Mouse (Mus musculus) neutrophil, adult 5-6 weeks (primary cell): Measurements from ENCODE around the gene Smyd3. TPM values are rescaled to one million over a fixed set of nuclear protein-coding genes. Genes with fewer than 3 reads are reported as not detected.
A peak's percentile ranks its signal among the peaks of the same experiment; 100 is the strongest.

ENCODE experiments used
- ATAC-seq: fragments of 151-379, 151-347 bp; 2 replicates; pipeline ENCODE4 v1.8.0; 2017; ENCODE audit warnings: mild to moderate bottlenecking, moderate TSS enrichment; ENCODE audit not compliant: insufficient number of reproducible peaks, poor library complexity, low FRiP score, severe bottlenecking; ENCODE audit errors: extremely low read depth
- total RNA-seq: library from RNA; stranded (forward); fragments of 200-1000 nt; gene quantifications from 2 replicates; pipeline ENCODE4 v1.2.3, GENCODE M21; 2017

The Smyd3 gene
- 24.8 and 25.5 TPM in 2 replicates for total RNA-seq

DNA sequence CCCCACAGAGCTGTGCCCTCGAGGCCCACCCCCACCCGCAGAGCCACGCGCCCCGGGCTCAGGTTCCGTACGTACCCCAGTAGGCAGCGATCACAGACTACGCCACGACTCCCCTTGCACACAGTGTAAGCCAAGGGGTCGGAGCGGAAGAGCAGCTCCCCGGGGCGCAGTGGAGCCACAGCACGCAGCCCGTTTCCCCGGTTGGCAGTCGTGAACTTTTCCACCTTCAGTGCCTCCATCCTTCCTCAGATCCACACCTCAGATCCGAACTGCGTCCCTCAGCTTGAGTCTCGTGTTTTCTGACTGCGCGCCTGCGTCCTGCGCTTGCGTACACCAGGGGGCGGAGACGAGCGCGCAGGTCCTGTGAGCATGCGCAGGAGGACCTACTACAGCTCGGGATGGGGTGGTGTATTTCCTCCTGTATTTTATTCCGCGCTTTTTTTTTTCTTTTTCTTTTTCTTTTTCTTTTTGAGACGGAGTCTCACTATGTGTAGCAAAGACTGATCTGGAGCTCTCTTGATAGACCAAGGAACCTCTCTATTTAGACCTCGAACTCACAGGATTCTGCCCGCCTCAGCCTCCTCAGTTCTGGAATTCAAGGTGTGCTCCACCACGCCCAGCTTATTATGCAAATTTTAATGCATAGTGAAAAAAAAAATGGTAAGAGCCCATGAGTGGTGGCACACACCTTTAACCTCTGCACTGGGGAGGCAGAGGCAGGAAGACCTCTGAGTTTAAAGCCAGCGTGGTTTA is at the start of gene Smyd3:
Smyd3 (minus strand) TSS at position 329 of the 753 bp plus-strand sequence.
- ATAC-seq = peak; percentile 91

DNA sequence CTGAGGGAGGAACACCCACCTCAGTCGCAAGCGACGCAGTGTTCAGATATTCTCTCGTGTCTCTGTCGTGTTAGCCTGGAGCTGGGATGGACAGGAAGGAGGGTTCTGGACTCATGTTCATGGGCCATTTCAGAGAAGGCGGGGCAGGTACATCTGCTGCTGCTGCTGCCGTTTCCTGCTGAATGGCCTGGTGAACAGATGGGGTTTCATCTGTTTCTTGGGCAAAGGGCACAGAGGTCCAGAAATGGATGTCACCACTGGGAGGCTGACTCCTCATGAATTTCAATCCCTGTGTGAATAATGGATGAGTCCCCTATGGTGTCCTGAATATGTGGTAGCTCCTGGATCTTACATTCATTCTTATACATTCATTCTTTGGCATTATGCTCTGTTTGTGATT is 49.7 kb upstream of the Smyd3 start:
- no peak for ATAC-seq

DNA sequence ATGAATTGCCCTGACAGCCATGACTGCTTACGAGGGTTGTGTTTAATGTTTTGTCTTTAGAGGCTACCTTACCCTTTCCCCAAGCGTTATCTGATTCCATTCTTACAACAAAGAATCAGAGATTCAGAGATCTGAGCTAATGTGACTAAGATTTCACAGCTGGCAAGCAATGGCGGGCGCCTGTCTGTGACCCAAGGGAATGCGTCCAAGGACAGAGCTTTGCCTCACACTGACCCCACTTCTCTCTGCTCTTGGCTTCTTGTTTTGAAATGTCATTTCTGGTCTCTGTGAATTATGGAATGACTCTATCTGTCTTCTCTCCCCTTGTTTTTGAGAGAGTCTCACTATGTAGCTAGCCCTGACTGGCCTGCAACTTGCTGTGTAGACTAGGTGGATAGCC is 46.1 kb upstream of the Smyd3 start:
- no peak for ATAC-seq

DNA sequence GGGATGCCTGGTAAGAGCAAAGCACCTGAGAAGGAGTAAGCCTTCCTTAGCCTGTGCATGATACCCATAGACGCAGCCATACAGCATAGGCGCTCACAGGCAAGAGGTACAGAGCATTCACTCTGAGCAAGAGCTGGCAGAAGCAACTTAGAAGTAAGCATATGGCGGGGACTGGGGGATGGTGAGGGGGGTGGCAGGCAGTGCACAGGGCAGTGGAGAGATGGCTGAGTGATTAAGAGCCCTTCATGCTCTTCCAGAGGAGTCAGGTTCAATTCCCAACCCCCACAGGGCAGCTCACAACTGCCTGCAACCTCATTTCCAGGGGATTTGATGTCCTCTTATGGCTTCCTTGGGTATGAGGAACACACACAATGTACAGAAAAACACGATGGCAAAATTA is 45.4 kb upstream of the Smyd3 start:
- no peak for ATAC-seq

DNA sequence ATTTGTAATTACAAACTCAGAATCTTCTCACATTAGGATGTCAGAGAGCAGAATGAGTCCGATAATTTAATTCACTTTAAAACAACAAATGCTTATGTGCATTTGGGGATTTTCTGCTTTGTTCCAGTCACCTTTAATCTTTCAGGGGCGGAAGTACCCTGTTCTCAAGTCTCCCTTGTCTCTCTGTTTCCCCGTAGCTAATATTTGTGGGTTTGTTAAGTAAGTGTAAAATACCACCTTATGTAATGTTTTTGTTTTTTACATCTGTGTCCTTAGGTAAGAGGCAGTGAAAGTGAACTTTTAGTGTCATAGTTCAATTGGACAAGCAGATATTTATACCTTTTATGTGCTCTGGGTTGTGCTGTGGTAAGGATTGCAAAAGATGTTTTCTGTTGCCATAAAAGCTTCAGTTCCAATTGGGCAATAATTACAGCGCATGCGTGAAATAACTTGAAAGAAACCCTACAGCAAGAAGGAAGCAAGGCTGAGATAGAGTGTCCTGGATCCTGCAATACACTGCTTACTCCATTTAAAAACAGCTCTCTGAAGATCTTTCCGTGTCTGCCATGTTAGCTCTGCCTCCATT is 43.1 kb upstream of the Smyd3 start:
- ATAC-seq = peak; percentile 54

DNA sequence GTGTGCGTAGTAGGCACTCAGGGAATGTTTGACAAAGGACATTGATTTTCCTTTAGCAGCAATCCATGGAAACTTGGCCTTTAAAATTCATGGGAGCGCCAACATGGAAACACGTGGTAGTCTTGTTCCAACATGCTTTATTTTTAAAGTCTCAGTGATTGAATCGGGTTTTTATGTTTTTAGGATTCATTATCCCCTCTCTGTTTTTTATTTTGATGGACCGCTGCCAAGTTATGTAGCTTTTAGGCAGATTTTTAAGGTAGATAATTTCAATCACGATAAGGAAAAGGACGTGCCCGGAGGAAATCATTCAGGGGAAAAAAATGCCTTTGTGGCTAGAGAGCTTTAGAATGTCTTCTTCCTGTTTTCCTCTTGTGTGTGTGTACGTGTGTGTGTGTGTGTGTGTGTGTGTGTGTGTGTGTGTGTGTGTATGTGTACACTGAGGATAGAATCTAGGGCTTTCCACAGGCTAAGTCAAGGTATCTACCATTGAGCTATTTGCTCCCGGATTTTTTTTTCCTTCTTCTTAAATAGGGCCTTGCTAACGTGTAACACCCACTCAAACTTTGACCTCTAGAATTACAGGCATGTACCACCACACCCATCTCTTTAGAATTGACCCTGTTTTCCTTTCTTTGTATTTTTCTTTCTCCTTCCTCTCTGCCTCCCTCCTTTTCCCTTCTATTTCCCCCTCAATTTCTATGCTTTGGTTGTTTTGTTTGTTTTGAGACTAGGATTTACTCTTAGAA is 41.8 kb upstream of the Smyd3 start:
- no peak for ATAC-seq

DNA sequence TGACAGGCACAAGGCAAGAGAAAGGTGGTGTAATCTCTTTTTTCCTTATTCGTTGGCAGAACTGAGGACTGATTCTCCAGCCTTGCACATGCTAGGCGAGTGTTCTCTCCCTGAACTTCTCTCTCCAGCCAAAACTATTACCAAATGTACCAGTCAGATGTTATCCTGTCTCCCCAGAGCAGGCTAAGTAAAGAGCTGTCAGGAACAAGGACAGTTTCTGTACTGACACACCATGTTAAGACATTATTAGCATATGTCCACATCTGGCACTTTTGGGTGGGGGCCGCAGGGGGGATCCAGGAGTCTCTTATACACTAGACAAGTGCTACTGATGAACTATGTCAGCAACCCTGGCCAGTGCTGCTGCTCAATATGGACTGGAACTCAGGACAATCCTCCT is 39.1 kb upstream of the Smyd3 start:
- ATAC-seq = no peak

DNA sequence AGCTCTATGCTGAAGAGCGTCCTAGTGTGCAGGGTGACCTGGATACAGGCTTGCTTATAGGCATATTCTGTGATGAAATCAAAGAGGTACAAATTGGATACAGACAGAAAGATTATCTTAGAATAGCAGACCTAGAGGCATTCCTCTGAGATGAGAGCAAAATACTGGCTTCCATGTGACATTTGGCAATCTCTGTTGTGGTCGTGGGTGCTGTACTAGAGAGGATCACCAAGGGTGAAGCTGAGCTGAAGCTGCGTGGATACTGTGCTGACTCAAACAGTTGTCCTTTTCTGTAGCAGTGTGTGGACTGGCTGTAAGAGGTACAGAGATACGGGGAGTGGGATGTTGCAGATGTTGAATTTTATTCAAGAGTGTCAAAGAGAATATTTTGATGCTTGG is 36.1 kb upstream of the Smyd3 start:
- no peak for ATAC-seq

DNA sequence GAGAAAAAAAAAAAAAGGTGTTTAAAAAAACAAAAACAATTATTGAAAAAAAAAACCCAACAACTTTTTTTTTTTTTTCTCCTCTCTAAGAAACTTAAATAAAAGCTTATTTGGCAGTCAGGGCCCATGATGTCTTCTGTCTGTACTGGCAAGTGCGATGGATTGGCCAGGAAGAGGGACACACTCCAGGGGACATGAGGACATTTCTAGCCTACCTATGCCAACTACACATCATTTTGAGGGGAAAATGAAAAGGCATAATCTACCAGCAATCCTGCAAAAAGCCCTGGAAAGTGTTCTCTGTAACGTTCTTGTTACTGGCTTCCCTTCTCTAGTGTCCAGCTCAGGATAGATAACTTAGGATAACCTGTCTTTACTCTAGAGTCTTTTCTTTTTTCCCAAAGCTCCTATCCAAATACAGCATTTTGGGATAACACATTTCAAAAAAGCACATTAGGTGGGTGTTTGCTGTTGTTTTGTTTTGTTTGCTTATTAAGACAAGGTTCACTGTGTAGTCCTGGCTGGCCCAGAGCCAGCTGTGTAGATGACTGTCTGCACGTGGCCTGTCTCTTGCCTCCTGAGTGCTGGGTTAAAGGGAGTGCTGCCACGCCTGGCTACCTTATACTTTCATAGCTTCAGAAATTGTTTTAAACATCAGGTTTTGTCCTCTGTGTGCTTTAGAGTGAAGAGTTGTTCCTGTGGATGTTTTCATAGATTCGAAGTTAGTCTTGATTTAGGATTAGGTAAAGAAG is 35.5 kb upstream of the Smyd3 start:
- ATAC-seq = no peak

DNA sequence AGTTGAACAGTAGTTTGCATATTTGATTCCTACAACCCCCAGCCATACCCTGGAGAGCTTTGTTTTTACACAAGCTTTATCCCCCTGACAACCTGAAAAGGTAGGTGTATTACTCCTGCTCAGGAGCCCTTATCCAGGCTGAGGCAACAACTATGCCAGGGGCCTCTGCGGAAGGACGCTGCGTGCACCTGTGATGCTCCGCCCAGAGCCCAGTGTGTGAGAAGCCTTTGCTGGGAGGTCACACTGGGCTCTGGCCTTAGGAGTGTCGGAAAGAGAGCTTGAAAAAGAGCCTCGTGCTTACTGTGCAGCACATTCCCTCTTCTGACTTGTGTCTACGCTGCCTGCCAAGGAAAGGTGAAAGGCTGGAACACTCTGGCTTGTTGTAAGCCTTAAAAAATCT is 34.9 kb upstream of the Smyd3 start:
- ATAC-seq = no peak

DNA sequence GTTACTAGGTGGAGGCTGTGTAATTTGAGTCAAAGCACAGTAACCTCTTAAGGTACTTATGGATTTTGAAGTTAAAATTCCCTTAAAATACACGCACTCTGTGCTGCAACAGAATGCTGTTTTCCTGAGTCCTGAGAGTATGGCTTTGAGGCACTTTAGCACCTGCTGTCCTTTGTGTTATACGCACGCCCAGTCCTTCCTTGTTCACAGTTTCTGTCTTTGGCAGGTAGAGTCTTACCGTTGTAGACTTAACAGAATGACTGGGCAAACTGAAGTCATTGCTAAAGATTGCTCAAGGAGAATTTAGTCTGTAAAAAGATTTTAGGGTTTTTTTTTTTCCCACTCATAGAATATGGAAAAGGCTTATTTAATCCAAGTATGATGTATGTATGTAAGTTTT is 34.1 kb upstream of the Smyd3 start:
- no peak for ATAC-seq

DNA sequence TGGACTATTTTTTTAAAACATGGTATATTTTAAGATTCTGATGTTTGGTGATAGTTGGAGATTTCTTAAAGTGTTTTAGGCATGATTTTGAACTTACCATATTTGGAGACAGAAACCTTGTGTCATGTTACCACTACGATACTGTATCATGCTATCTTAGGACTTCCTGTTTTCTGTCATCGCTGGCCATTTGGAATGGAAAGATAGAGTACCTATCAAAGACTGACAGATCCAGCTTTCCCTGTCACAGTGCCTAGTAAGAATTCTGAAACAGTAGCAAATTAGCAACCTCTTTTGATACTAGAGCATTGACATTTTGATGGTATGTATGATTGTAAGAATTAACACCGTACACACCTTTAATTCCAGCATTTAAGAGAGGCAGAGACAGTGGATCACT is 33.5 kb upstream of the Smyd3 start:
- ATAC-seq = no peak

DNA sequence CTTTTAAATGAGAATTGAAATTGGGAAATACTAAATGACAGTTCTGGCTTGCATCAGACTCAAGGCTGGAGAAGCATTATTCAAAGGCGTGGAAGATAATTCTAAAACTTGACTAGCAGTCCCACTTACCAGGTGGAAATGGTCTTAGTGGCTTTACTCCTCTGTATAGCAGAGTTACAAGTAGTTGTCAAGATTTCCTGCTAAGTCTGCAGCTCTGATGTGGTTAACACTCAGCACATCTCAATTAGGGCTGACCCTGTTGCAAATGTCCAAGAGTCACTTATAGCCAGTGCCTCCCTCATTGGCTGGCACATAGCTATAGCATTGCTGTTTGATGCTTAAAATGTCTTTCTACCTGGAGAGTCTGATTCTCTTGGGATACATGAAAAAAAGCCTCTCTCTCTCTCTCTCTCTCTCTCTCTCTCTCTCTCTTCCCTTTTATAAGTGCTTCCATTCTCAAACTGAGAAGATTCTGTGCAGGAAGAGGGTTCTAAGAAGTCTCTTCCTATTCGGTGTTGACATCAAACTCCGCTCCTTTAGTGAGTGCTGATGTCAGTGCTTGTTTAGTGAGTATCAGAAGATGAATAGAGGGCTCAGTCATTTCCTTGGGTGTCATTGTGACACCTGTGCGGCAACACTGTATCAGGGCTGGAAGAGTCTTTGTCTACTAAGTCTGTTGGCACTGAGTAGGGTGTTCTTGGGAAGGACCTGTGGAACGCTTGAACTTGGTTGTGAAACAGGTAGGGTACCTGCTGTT is 31.3 kb upstream of the Smyd3 start:
- ATAC-seq = no peak

DNA sequence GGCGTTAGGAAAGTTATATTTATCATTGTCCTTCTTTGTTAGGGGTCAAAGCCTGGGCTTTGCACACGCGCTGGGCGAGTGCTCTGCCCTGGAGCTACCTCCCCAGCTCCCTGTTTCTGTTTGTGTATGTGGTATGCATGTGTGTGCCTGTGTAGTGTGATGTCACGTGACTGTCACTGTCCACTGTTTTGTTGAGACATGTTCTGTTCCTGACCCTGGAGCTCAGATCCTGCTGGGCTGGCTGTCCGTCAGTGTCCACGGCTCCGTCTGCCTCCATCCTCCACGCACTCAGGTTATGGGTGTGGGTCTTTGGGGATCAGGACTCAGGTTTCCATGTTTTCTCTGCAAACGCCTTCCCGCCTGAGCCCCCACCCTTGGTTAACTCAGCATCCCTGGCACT is 30.4 kb upstream of the Smyd3 start:
- ATAC-seq = no peak

DNA sequence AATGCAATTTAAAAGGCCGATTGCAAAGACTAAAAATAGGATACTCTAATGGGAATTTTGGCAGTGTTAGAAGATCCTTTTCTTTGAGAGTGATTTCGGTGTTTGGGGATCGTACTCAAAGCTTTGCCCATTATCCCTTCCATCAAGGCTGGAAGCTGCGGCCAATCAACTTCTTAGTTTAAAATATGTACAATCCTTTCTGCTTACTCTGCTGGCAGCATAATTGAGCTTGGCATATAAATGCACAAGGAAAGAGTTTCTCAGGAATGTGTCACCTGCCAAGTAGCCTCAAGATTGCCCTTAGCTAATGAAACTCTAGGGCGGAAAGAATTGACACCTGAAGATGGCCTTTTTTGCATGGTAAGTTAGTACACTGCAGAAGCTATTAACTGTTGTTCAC is 29.3 kb upstream of the Smyd3 start:
- ATAC-seq = no peak

DNA sequence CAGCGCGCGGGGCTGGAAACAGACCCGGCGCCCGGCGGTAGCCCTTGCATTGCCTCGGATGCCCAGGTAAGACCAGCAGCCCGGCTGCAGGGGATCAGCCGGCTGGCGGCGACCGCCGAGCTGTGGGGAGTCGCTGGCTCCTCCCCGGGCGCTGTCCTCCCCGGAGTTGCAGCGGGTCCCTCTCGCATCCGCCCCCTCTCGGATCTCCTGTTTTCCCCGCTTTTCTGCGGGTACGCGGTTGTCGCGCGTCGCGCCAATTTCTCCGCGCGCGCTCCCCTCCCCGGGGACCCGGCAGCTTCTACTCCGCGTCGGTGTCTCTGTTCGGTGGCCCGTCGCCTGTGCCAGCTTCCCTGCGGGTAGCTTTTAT is 28.7 kb upstream of the Smyd3 start:
- ATAC-seq = no peak; the same call in 1 of the 2 replicates

DNA sequence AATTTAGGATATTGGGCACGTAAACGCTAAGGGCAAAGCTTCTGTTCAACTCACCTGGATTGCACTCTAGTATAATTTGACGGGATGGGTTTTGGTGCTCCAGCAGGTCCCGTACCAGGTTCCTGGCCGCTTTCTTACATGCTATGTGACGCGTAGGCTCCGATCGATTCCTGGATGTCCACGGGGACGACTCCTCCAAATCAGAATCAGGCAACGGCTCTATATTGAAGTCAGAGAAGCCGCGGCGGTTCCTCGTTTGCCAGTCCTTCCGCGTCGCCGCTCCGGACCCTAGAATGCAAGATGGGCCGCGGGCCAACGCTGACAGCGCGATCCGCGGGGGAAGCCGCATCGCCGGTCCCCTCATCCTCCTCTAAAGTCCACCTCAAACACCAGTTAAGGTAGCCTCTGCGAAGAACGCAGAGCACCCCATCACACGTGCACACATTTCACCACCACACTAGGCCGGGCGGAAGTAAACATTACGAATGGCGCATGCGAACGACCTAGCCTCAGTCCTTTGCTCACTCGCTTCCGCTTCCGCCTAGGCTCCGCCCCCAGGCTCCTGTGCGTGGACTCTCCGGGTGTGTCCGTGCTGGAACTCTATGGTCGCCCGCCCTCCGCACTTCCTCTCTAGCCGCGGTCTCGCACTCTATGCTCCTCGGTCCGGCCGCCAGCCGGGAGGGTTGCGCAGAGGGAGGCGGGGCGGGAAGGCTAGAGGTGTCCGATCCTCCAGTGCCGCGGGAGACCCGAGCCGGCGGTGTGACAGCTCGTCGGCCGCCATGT is 28.1 kb upstream of the Smyd3 start, which contains the start of the genes Tfb2m and Cnst:
Tfb2m (minus strand) TSS at position 500 of the 783 bp plus-strand sequence.
Cnst (plus strand) TSS at position 603 of the 783 bp plus-strand sequence.
- ATAC-seq = peak; percentile 99

DNA sequence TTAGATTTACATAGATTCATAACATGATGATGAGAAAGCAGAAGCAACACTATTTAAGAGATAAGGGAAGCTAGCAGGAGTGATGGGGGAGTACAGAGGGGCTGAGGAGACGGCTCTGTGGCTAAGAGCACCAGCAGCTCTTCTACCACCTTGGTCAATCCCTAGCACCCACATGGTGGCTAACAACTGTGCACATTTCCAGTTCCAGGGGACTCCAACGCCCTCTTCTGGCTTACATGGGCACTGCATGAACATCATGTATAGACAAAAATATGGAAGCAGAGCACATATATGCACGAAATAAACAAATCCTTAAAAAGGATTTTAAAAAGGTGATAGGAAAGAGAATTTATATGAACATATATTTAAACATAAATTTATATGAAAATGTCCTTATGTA is 23.7 kb upstream of the Smyd3 start:
- ATAC-seq = no peak
